In genomic region chr5:114152359-114153092, GRCm38 (mm10) we compare ENCODE assay signal across 22 mouse cellular contexts. TPM values are rescaled to one million over a fixed set of nuclear protein-coding genes. Genes with fewer than 3 reads are reported as not detected.
DNase-seq lines count a peak whose midpoint lies in the region; ATAC-seq lines count a peak whose summit lies in the region.
"Had no signal": no experiment of that assay in that cellular context is flagged by ENCODE, and none has a peak within 500 bp of the region (broad histone marks: within the 10 kb centered on the region; RNA-seq: fewer than 3 reads in every experiment).

No protein-coding gene starts in this region.

- no peaks in the 10 kb centered on the region for H3K9me3 ChIP-seq in heart, embryonic 15.5 days (replicated peaks)
- 0 out of 2 replicates have a peak, but pooled peaks cover 3% of the 10 kb centered on the region for H3K9me3 ChIP-seq in kidney, embryonic 14.5 days (ENCODE audit: control insufficient read depth, low read length)
- no peaks in the 10 kb centered on the region for H3K9me3 ChIP-seq in intestine, embryonic 16.5 days (ENCODE audit: control insufficient read depth, low read length)
- H3K9me3 ChIP-seq: forebrain, embryonic 15.5 days; limb, embryonic 12.5 days; lung, embryonic 15.5 days; neural tube, embryonic 15.5 days had no signal

- WGBS in heart, embryonic 15.5 days = 76% methylated on average over 12 of the region's 12 CpGs
- WGBS in kidney, embryonic 14.5 days = 81% methylated on average over 12 of the region's 12 CpGs
- 77% methylated on average over 12 of the region's 12 CpGs for WGBS in intestine, embryonic 16.5 days

- H3K9ac ChIP-seq in heart, embryonic 15.5 days = no peak overlapping the region
- no peak overlapping the region for H3K9ac ChIP-seq in kidney, embryonic 14.5 days (ENCODE audit: low read depth, low read length)
- no peak overlapping the region for H3K9ac ChIP-seq in intestine, embryonic 16.5 days (ENCODE audit: low read depth, low read length)
- H3K9ac ChIP-seq: forebrain, embryonic 15.5 days; hindbrain, embryonic 14.5 days; limb, embryonic 12.5 days; liver, embryonic 14.5 days; lung, embryonic 15.5 days; neural tube, embryonic 15.5 days had no signal

- DNase-seq in adrenal gland, adult (ENCODE audit: inconsistent age in 2 of 2, low spot score in 1 of 2) = peak; percentile 76 to 84
- DNase-seq in adrenal gland, postnatal 4 days (ENCODE audit: low spot score in 2 of 2) = no peak
- no peak for DNase-seq in heart, postnatal 36 days
- DNase-seq in kidney, postnatal 14 days = peak; percentile 32
- DNase-seq in cerebellum, postnatal 10 days = no peak
- DNase-seq: cerebellum, adult 11 months; cerebellum, postnatal 14 days; gastrocnemius, postnatal 36 days; lung, postnatal 4 days; right cerebral cortex, postnatal 14 days; thymus, postnatal 36 days had no signal

- no peaks in the 10 kb centered on the region for H3K27me3 ChIP-seq in heart, embryonic 15.5 days
- no peaks in the 10 kb centered on the region for H3K27me3 ChIP-seq in kidney, embryonic 14.5 days (ENCODE audit: control insufficient read depth, insufficient read depth, low read length)
- no peaks in the 10 kb centered on the region for H3K27me3 ChIP-seq in intestine, embryonic 16.5 days (replicated peaks; ENCODE audit: control insufficient read depth, insufficient read depth, low read length)
- H3K27me3 ChIP-seq: forebrain, embryonic 15.5 days; limb, embryonic 12.5 days; lung, embryonic 15.5 days; neural tube, embryonic 15.5 days had no signal

- peaks cover 46% of the 10 kb centered on the region for H3K4me1 ChIP-seq in heart, embryonic 15.5 days (replicated peaks)
- H3K4me1 ChIP-seq in kidney, embryonic 14.5 days (ENCODE audit: control insufficient read depth, insufficient read depth, low read length) = no peaks in the 10 kb centered on the region
- H3K4me1 ChIP-seq in intestine, embryonic 16.5 days (ENCODE audit: control insufficient read depth, insufficient read depth, low read length) = no peaks in the 10 kb centered on the region
- H3K4me1 ChIP-seq: forebrain, embryonic 15.5 days had no signal

- H3K4me3 ChIP-seq in heart, embryonic 15.5 days = no peak overlapping the region
- H3K4me3 ChIP-seq in kidney, embryonic 14.5 days (ENCODE audit: low read length) = no peak overlapping the region
- H3K4me3 ChIP-seq in intestine, embryonic 16.5 days (ENCODE audit: low read length) = no peak overlapping the region

- no peak overlapping the region for H3K4me2 ChIP-seq in heart, embryonic 15.5 days
- no peak overlapping the region for H3K4me2 ChIP-seq in kidney, embryonic 14.5 days (replicated peaks; ENCODE audit: low read depth, low read length)
- H3K4me2 ChIP-seq in intestine, embryonic 16.5 days (ENCODE audit: low read depth, low read length) = no peak overlapping the region

- H3K27ac ChIP-seq in heart, embryonic 15.5 days = peak overlapping the region; percentile 27
- no peak overlapping the region for H3K27ac ChIP-seq in kidney, embryonic 14.5 days (ENCODE audit: low read depth, low read length)
- H3K27ac ChIP-seq in intestine, embryonic 16.5 days (ENCODE audit: low read length) = no peak overlapping the region
- H3K27ac ChIP-seq: forebrain, embryonic 15.5 days; hindbrain, embryonic 14.5 days; liver, embryonic 14.5 days; lung, embryonic 15.5 days; neural tube, embryonic 15.5 days had no signal

- no peaks in the 10 kb centered on the region for H3K36me3 ChIP-seq in heart, embryonic 15.5 days
- no peaks in the 10 kb centered on the region for H3K36me3 ChIP-seq in kidney, embryonic 14.5 days (ENCODE audit: control insufficient read depth, insufficient read depth, low read length)
- no peaks in the 10 kb centered on the region for H3K36me3 ChIP-seq in intestine, embryonic 16.5 days (ENCODE audit: control insufficient read depth, insufficient read depth, low read length)
- H3K36me3 ChIP-seq: forebrain, embryonic 15.5 days; limb, embryonic 12.5 days; lung, embryonic 15.5 days; neural tube, embryonic 15.5 days had no signal

- intact Hi-C loops in heart, postnatal 36 days (cut with DNase I) = no loop called here

- no peak for ATAC-seq in heart, embryonic 15.5 days (replicated peaks; ENCODE audit: insufficient number of reproducible peaks, insufficient read depth, low FRiP score, low read depth)
- ATAC-seq in kidney, embryonic 14.5 days (ENCODE audit: low FRiP score, low TSS enrichment) = no peak
- no peak for ATAC-seq in intestine, embryonic 16.5 days
- ATAC-seq: CD4-positive, CD25-positive, alpha-beta regulatory T cell, adult 4 months; forebrain, embryonic 15.5 days; midbrain, embryonic 16.5 days had no signal

RNA-seq across cellular contexts. Expression of gene Acacb, which starts 6.2 kb away (rescaled TPM):
- 10 to 100 TPM; 25.6 to 31.5 TPM for total RNA-seq in adrenal gland, postnatal 4 days (2021)
- polyA plus RNA-seq in heart, embryonic 15.5 days (2015; fragmentation: Nextera tagmentation; extraction: Ambion mirVana) = 11.3 and 12.2 TPM in 2 replicates
- 100 to 1,000 TPM; 232 to 242 TPM for total RNA-seq in heart, postnatal 36 days (2021)
- polyA plus RNA-seq in kidney, embryonic 14.5 days (2014; fragmentation: Nextera tagmentation; extraction: Ambion mirVana) = 4.4 and 4.8 TPM in 2 replicates
- polyA plus RNA-seq in intestine, embryonic 16.5 days (2015; fragmentation: Nextera tagmentation; extraction: Ambion mirVana) = 1.1 and 1.4 TPM in 2 replicates

RNA-seq across cellular contexts. Expression of gene Ung, which starts 22.3 kb away (rescaled TPM):
- total RNA-seq in adrenal gland, postnatal 4 days (2021) = 10 to 100 TPM; 15.3 to 17.0 TPM
- polyA plus RNA-seq in heart, embryonic 15.5 days (2015; fragmentation: Nextera tagmentation; extraction: Ambion mirVana) = 37.3 and 41.9 TPM in 2 replicates
- total RNA-seq in heart, postnatal 36 days (2021) = 10 to 100 TPM; 26.4 to 27.3 TPM
- polyA plus RNA-seq in kidney, embryonic 14.5 days (2014; fragmentation: Nextera tagmentation; extraction: Ambion mirVana) = 38.1 and 44.6 TPM in 2 replicates
- 32.2 and 35.5 TPM in 2 replicates for polyA plus RNA-seq in intestine, embryonic 16.5 days (2015; fragmentation: Nextera tagmentation; extraction: Ambion mirVana)

RNA-seq across cellular contexts. Expression of gene Alkbh2, which starts 24.5 kb away (rescaled TPM):
- 10 to 100 TPM in 1 of 2 experiments, 1 to 10 TPM in 1; 7.9 to 12.9 TPM for total RNA-seq in adrenal gland, postnatal 4 days (2021)
- 7.8 and 7.9 TPM in 2 replicates for polyA plus RNA-seq in heart, embryonic 15.5 days (2015; fragmentation: Nextera tagmentation; extraction: Ambion mirVana)
- total RNA-seq in heart, postnatal 36 days (2021) = 1 to 10 TPM; 1.2 to 1.5 TPM
- polyA plus RNA-seq in kidney, embryonic 14.5 days (2014; fragmentation: Nextera tagmentation; extraction: Ambion mirVana) = 11.6 and 13.3 TPM in 2 replicates
- polyA plus RNA-seq in intestine, embryonic 16.5 days (2015; fragmentation: Nextera tagmentation; extraction: Ambion mirVana) = 7.6 and 10.1 TPM in 2 replicates

Comparison
In these comparisons a context has a peak if more than half of its experiments do, and no peak if none do; other contexts are left out.
1. DNase-seq: peak in adrenal gland, adult (2 of 2) and kidney, postnatal 14 days (single experiment); none in adrenal gland, postnatal 4 days (0 of 2), heart, postnatal 36 days (0 of 2) and cerebellum, postnatal 10 days (0 of 2).